Mouse (Mus musculus) erythroid progenitor cell, adult 5-6 weeks (primary cell): ENCODE data around the gene Twf2. TPM values are rescaled to one million over a fixed set of nuclear protein-coding genes. Genes with fewer than 3 reads are reported as not detected.

Experiments used
- total RNA-seq, 2 experiments: library from RNA; stranded (forward) in 1 of 2; stranded (reverse) in 1 of 2; fragments of 150-400 nt in 1 of 2; fragments of 186-747, 209-891 nt in 1 of 2; gene quantifications; 2 replicates each; pipeline versions ENCODE4 v1.2.3 to v1.2.4; 2015 to 2017; ENCODE audit warnings: low replicate concordance in 2 of 2

The Twf2 gene
- total RNA-seq, 2 experiments from 2014 or later, result 1.8 to 14.7 TPM

Other genes starting within 250 kb of the Twf2 start
- not detected in 2 replicates for gene Col6a5, start 242.5 kb upstream of the Twf2 start, total RNA-seq (2015; ENCODE audit: low replicate concordance)
- not detected in 2 replicates for gene Col6a5, start 242.5 kb upstream of the Twf2 start, total RNA-seq (2017; ENCODE audit: low replicate concordance)
- not detected in 2 replicates for gene Col6a4, start 106.3 kb upstream of the Twf2 start, total RNA-seq (2015; ENCODE audit: low replicate concordance)
- not detected in 2 replicates for gene Col6a4, start 106.3 kb upstream of the Twf2 start, total RNA-seq (2017; ENCODE audit: low replicate concordance)
- gene Glyctk, start 45.0 kb upstream of the Twf2 start, total RNA-seq (2015; ENCODE audit: low replicate concordance), result 0.84 TPM in 1 of 2 replicates, not detected in the other
- 0.51 TPM in 1 of 2 replicates, not detected in the other for gene Glyctk, start 45.0 kb upstream of the Twf2 start, total RNA-seq (2017; ENCODE audit: low replicate concordance)
- 18.0 and 26.0 TPM in 2 replicates for gene Wdr82, start 32.2 kb upstream of the Twf2 start, total RNA-seq (2015; ENCODE audit: low replicate concordance)
- gene Wdr82, start 32.2 kb upstream of the Twf2 start, total RNA-seq (2017; ENCODE audit: low replicate concordance), result 25.9 and 31.7 TPM in 2 replicates
- gene Ppm1m, start 3.4 kb upstream of the Twf2 start, total RNA-seq (2015; ENCODE audit: low replicate concordance), result 9.4 and 25.6 TPM in 2 replicates
- 6.1 and 10.3 TPM in 2 replicates for gene Ppm1m, start 3.4 kb upstream of the Twf2 start, total RNA-seq (2017; ENCODE audit: low replicate concordance)
- gene Tlr9, start 19.5 kb downstream of the Twf2 start, total RNA-seq (2015; ENCODE audit: low replicate concordance), result 0.72 and 5.0 TPM in 2 replicates
- 0.64 TPM in 1 of 2 replicates, not detected in the other for gene Tlr9, start 19.5 kb downstream of the Twf2 start, total RNA-seq (2017; ENCODE audit: low replicate concordance)
- 44.0 and 57.7 TPM in 2 replicates for gene Alas1, start 45.5 kb downstream of the Twf2 start, total RNA-seq (2015; ENCODE audit: low replicate concordance)
- gene Alas1, start 45.5 kb downstream of the Twf2 start, total RNA-seq (2017; ENCODE audit: low replicate concordance), result 37.1 and 38.0 TPM in 2 replicates
- 28.1 and 28.9 TPM in 2 replicates for gene Poc1a, start 78.0 kb downstream of the Twf2 start, total RNA-seq (2015; ENCODE audit: low replicate concordance)
- gene Poc1a, start 78.0 kb downstream of the Twf2 start, total RNA-seq (2017; ENCODE audit: low replicate concordance), result 12.7 and 19.5 TPM in 2 replicates
- 13.3 and 19.3 TPM in 2 replicates for gene Dusp7, start 165.5 kb downstream of the Twf2 start, total RNA-seq (2015; ENCODE audit: low replicate concordance)
- 2.7 and 3.9 TPM in 2 replicates for gene Dusp7, start 165.5 kb downstream of the Twf2 start, total RNA-seq (2017; ENCODE audit: low replicate concordance)
- 733 and 902 TPM in 2 replicates for gene Rpl29, start 226.3 kb downstream of the Twf2 start, total RNA-seq (2015; ENCODE audit: low replicate concordance)
- 361 and 381 TPM in 2 replicates for gene Rpl29, start 226.3 kb downstream of the Twf2 start, total RNA-seq (2017; ENCODE audit: low replicate concordance)
- gene Acy1, start 235.2 kb downstream of the Twf2 start, total RNA-seq (2015; ENCODE audit: low replicate concordance), result 2.9 TPM in 1 of 2 replicates, not detected in the other
- 0.30 and 0.39 TPM in 2 replicates for gene Acy1, start 235.2 kb downstream of the Twf2 start, total RNA-seq (2017; ENCODE audit: low replicate concordance)
- 1.3 TPM in 1 of 2 replicates, not detected in the other for gene Abhd14b, start 244.4 kb downstream of the Twf2 start, total RNA-seq (2015; ENCODE audit: low replicate concordance)
- 0.91 TPM in 1 of 2 replicates, not detected in the other for gene Abhd14b, start 244.4 kb downstream of the Twf2 start, total RNA-seq (2017; ENCODE audit: low replicate concordance)
- 3.2 and 3.4 TPM in 2 replicates for gene Abhd14a, start 244.6 kb downstream of the Twf2 start, total RNA-seq (2015; ENCODE audit: low replicate concordance)
- 0.77 and 2.0 TPM in 2 replicates for gene Abhd14a, start 244.6 kb downstream of the Twf2 start, total RNA-seq (2017; ENCODE audit: low replicate concordance)